Mouse (Mus musculus) cerebellum, adult 2 months (tissue): ENCODE measurements around the gene Ankrd54.

Experiments used
- CTCF ChIP-seq: fragments of 200-500 bp; IDR thresholded peaks from 2 replicates; pipeline ENCODE4 v1.5.1; 2011; ENCODE audit warnings: low read depth, mild to moderate bottlenecking, control low read depth, low read length, moderate library complexity, borderline replicate concordance; ENCODE audit not compliant: insufficient read depth
- POLR2A ChIP-seq: fragments of 200-500 bp; IDR thresholded peaks from 2 replicates; pipeline ENCODE4 v1.6.1; 2011; ENCODE audit warnings: low read length, control low read depth, borderline replicate concordance; ENCODE audit not compliant: insufficient read depth

DNA sequence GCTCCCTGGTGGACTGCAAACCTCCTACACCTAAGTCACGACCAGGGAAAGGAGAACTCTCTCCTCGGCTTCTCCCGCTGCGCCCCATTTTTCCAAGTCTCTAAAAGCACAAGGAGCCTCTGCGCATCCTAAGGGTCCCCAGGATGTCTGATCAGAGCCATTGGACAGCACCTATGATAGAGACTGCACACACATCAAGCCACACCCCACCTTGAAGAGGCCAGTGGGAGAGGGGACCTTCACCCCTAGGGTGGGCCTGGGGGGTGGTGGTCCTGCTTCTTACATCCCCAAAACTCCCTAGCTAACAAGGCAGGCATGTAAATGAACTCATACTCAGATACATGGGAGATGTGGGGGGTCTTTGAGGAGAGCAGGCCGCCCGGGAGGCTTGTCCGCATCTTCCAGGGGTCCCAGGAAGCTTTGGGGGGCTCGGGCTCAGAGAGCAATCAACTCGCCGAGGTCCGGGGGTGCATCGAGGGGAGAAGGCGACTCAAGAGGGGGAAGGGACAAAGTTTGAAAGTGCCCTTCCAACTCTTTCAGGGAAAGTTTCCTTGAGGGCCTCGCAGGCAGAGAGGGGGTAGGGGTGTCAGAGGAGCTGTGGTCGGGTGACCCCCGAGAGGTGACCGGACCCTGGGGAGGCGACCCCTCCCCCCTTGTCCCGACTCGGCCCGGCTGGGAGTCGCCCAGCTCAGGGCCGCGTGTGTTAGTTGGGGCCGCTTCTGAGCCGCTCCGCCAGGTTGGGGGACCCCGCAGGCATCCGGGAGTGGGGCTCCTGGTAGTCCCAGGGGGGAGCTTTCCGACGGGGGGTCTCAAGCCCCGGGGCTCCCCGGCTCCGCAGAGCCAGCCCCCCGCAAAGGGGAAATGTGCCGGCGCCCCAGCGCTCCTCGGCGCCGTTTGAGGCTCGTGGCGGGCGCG, 35.1 kb downstream of the Ankrd54 start:
- TF ChIP-seq CTCF = no peak
- no peak for TF ChIP-seq POLR2A
